Mouse (Mus musculus) lung, postnatal 0 days (tissue): Measurements from ENCODE around the gene Zfp300. TPM values are rescaled to one million over a fixed set of nuclear protein-coding genes. Genes with fewer than 3 reads are reported as not detected.

Source experiments
- ATAC-seq: fragments of 200-750 bp; cut with Nextera tagmentation; 2 replicates; pipeline ENCODE4 v1.8.0; 2017; ENCODE audit warnings: moderate library complexity
- DNase-seq: peaks from one replicate; pipeline ENCODE4 v3.0.0-alpha.2; 2016; ENCODE audit warnings: low spot score
- H3K27ac ChIP-seq: fragments of 300-500 bp; sonication (generic); 2 replicates; pipeline ENCODE4 v1.5.1; 2014; ENCODE audit warnings: antibody characterized with exemption, mild to moderate bottlenecking, low read length, mixed read lengths
- H3K27me3 ChIP-seq: fragments of 300-500 bp; sonication (generic); replicated peaks from 2 replicates; pipeline ENCODE4 v1.6.1; 2014; ENCODE audit warnings: low read length, mixed read lengths; ENCODE audit not compliant: insufficient read depth
- H3K36me3 ChIP-seq: fragments of 300-500 bp; sonication (generic); 2 replicates; pipeline ENCODE4 v1.6.1; 2014; ENCODE audit warnings: low read length, mixed read lengths; ENCODE audit not compliant: insufficient read depth
- H3K4me1 ChIP-seq: fragments of 300-500 bp; sonication (generic); 2 replicates; pipeline ENCODE4 v1.6.1; 2014; ENCODE audit warnings: antibody characterized with exemption, low read depth, low read length, mixed read lengths; ENCODE audit not compliant: insufficient read depth
- H3K4me2 ChIP-seq: fragments of 300-500 bp; sonication (generic); replicated peaks from 2 replicates; pipeline ENCODE4 v1.6.1; 2014; ENCODE audit warnings: low read depth, mild to moderate bottlenecking, low read length, moderate library complexity, mixed read lengths
- H3K4me3 ChIP-seq: fragments of 300-500 bp; sonication (generic); 2 replicates; pipeline ENCODE4 v1.5.1; 2014; ENCODE audit warnings: low read depth, low read length
- H3K9ac ChIP-seq: fragments of 300-500 bp; sonication (generic); replicated peaks from 2 replicates; pipeline ENCODE4 v1.6.1; 2014; ENCODE audit warnings: low read depth, mild to moderate bottlenecking
- H3K9me3 ChIP-seq: fragments of 300-500 bp; sonication (generic); 2 replicates; pipeline ENCODE4 v1.6.1; 2016; ENCODE audit warnings: low read length, mixed read lengths
- CTCF ChIP-seq: IDR thresholded peaks from 2 replicates; pipeline ENCODE4 v1.5.1; 2016; ENCODE audit warnings: antibody characterized with exemption, mild to moderate bottlenecking
- EP300 ChIP-seq: IDR thresholded peaks from 2 replicates; pipeline ENCODE4 v1.6.1; 2016; ENCODE audit warnings: antibody characterized with exemption, mild to moderate bottlenecking, control low read depth
- WGBS: fragments of 180-500 bp; shearing (Covaris S2); extraction: QIAGEN DNeasy Blood & Tissue Kit; methylation state at CpG from one replicate; pipeline ENCODE4 v1.1.7; 2014; 5-methylcytosine and 5-hydroxymethylcytosine counted together
- polyA plus RNA-seq: library from polyadenylated mRNA; unstranded; fragments of >200 nt; fragmentation: Nextera tagmentation; extraction: Ambion mirVana; gene quantifications from 2 replicates; pipeline ENCODE4 v1.2.1, GENCODE M21; 2015

The Zfp300 gene
- polyA plus RNA-seq, result 1.1 and 1.5 TPM in 2 replicates

GRCm38 (mm10) chrX:21088983-21089866, at the start of gene Zfp300:
Zfp300 (minus strand) TSS chrX:21089527.
- ATAC-seq, result peak; percentile 88
- Histone ChIP-seq H3K9me3 (no peaks in the 10 kb centered on the region), H3K4me2 (peak within 1 kb of the TSS; percentile 47), H3K27ac (peak within 1 kb of the TSS; percentile 69), H3K4me1 (no peaks in the 10 kb centered on the region), H3K36me3 (no peaks in the 10 kb centered on the region), H3K9ac (peak within 1 kb of the TSS; percentile 32), H3K4me3 (peak within 1 kb of the TSS; percentile 41), H3K27me3 (no peaks in the 10 kb centered on the region)
- TF ChIP-seq EP300 (no peak), CTCF (no peak)
- 17% methylated on average over 27 of the region's 27 CpGs for WGBS
- peak; percentile 83 for DNase-seq

GRCm38 (mm10) chrX:21115520-21115919, 26.2 kb upstream of the Zfp300 start, which contains the start of gene Ssxa1:
Ssxa1 (plus strand) TSS chrX:21115820.
- ATAC-seq (no peak), DNase-seq (no peak)
- no peaks in the 10 kb centered on the region for H3K9me3 ChIP-seq
- TF ChIP-seq CTCF, result no peak
- no peak for TF ChIP-seq EP300
- no peak within 1 kb of the TSS for H3K4me3 ChIP-seq
- no peak within 1 kb of the TSS for H3K27ac ChIP-seq
- no peak within 1 kb of the TSS for H3K4me2 ChIP-seq
- no peaks in the 10 kb centered on the region for H3K36me3 ChIP-seq
- H3K27me3 ChIP-seq, result no peaks in the 10 kb centered on the region
- H3K9ac ChIP-seq, result no peak within 1 kb of the TSS
- WGBS, result 75% methylated on average over 4 of the region's 4 CpGs
- H3K4me1 ChIP-seq, result no peaks in the 10 kb centered on the region

GRCm38 (mm10) chrX:21089867-21090239, 526 bp upstream of the Zfp300 start:
- no peaks in the 10 kb centered on the region for H3K36me3 ChIP-seq
- H3K9ac ChIP-seq, result no peak overlapping the region
- H3K27ac ChIP-seq, result no peak overlapping the region
- TF ChIP-seq CTCF, result no peak
- no peak for TF ChIP-seq EP300
- peak overlapping the region; percentile 41 for H3K4me3 ChIP-seq
- DNase-seq (no peak), ATAC-seq (no peak)
- 45% methylated on average over 7 of the region's 7 CpGs for whole genome bisulfite sequencing
- H3K4me1 ChIP-seq, result no peaks in the 10 kb centered on the region
- H3K9me3 ChIP-seq, result no peaks in the 10 kb centered on the region
- H3K27me3 ChIP-seq, result no peaks in the 10 kb centered on the region
- H3K4me2 ChIP-seq, result peak overlapping the region; percentile 47; the same call in 1 of the 2 replicates

GRCm38 (mm10) chrX:21088645-21088982, 713 bp downstream of the Zfp300 start:
- Histone ChIP-seq H3K9ac (no peak overlapping the region), H3K4me1 (no peaks in the 10 kb centered on the region), H3K4me3 (peak overlapping the region; percentile 41), H3K9me3 (no peaks in the 10 kb centered on the region), H3K27ac (no peak overlapping the region), H3K4me2 (peak overlapping the region; percentile 47), H3K36me3 (no peaks in the 10 kb centered on the region), H3K27me3 (no peaks in the 10 kb centered on the region)
- 33% methylated on average over 6 of the region's 6 CpGs for WGBS
- DNase-seq (no peak), ATAC-seq (no peak; the same call in 1 of the 2 replicates)
- TF ChIP-seq CTCF, result no peak
- no peak for TF ChIP-seq EP300

- Histone ChIP-seq H3K27ac (no peak within 1 kb of the TSS), H3K9ac (no peak within 1 kb of the TSS), H3K4me2 (no peak within 1 kb of the TSS), H3K36me3 (no peaks in the 10 kb centered on the region), H3K4me1 (no peaks in the 10 kb centered on the region), H3K27me3 (no peaks in the 10 kb centered on the region), H3K4me3 (no peak within 1 kb of the TSS), H3K9me3 (no peaks in the 10 kb centered on the region)
- ATAC-seq (no peak), DNase-seq (no peak)
- no peak for TF ChIP-seq CTCF
- no peak for TF ChIP-seq EP300
These were observed 21.2 kb downstream of the Zfp300 start, which contains the start of gene Spaca5 for GRCm38 (mm10) chrX:21068106-21068505. Spaca5 (plus strand) TSS chrX:21068406.

- H3K4me3 ChIP-seq, result peak overlapping the region; percentile 47
- DNase-seq (no peak), ATAC-seq (no peak)
- WGBS, result 76% methylated on average over 3 of the region's 3 CpGs
- H3K36me3 ChIP-seq, result no peaks in the 10 kb centered on the region
- H3K27me3 ChIP-seq, result no peaks in the 10 kb centered on the region
- H3K4me1 ChIP-seq, result no peaks in the 10 kb centered on the region
- H3K27ac ChIP-seq, result no peak overlapping the region
- TF ChIP-seq EP300, result no peak
- TF ChIP-seq CTCF, result no peak
- H3K9ac ChIP-seq, result no peak overlapping the region
- H3K4me2 ChIP-seq, result peak overlapping the region; percentile 36
- H3K9me3 ChIP-seq, result no peaks in the 10 kb centered on the region
These were observed 26.8 kb downstream of the Zfp300 start for GRCm38 (mm10) chrX:21062544-21062890.
